Mouse (Mus musculus): Measurements from ENCODE around the gene Pla2g3. TPM values are rescaled to one million over a fixed set of nuclear protein-coding genes. Genes with fewer than 3 reads are reported as not detected.

The Pla2g3 gene
- not detected for total RNA-seq (2021)
- long read RNA-seq, experiment 1 = 0 reads
- long read RNA-seq, experiment 2, partial matches to known transcripts = 0 of 1 reads
- long read RNA-seq, experiment 2, other reads (novel, unspliced or antisense) = 1 of 1 reads

- no peak for TF ChIP-seq CTCF (IDR thresholded peaks at IDR 0.05)
- H3K27ac ChIP-seq = no peak within 1 kb of the TSS
- DNase-seq = no peak
- no peak within 1 kb of the TSS for H3K4me3 ChIP-seq
- intact Hi-C loops (cut with DNase I) = no loop called here
Observed at GRCm38 (mm10) chr11:3487952-3488570, at the start of gene Pla2g3. Gene Pla2g3 (plus strand): TSS chr11:3488284.

- intact Hi-C loops (cut with DNase I) = no loop called here
- Histone ChIP-seq H3K4me3 (no peak overlapping the region), H3K27ac (peak overlapping the region; percentile 40)
- DNase-seq = peak; percentile 68
- no peak for TF ChIP-seq CTCF (IDR thresholded peaks at IDR 0.05)
Observed at GRCm38 (mm10) chr11:3441696-3442443, 46.2 kb upstream of the Pla2g3 start.

GRCm38 (mm10) chr11:3442677-3443076 is 45.4 kb upstream of the Pla2g3 start:
- H3K27ac ChIP-seq = peak overlapping the region; percentile 40; the same call in 1 of the 2 replicates
- intact Hi-C loops (cut with DNase I) = no loop called here
- H3K4me3 ChIP-seq = no peak overlapping the region
- TF ChIP-seq CTCF (IDR thresholded peaks at IDR 0.05) = no peak
- DNase-seq = no peak

GRCm38 (mm10) chr11:3443091-3443490 is 45.0 kb upstream of the Pla2g3 start:
- no peak for DNase-seq
- H3K4me3 ChIP-seq = no peak overlapping the region
- intact Hi-C loops (cut with DNase I) = no loop called here
- TF ChIP-seq CTCF (IDR thresholded peaks at IDR 0.05) = no peak
- no peak overlapping the region; the same call in 1 of the 2 replicates for H3K27ac ChIP-seq

- intact Hi-C loops (cut with DNase I) = no loop called here
- no peak for DNase-seq
- Histone ChIP-seq H3K4me3 (no peak overlapping the region), H3K27ac (no peak overlapping the region)
- TF ChIP-seq CTCF (IDR thresholded peaks at IDR 0.05) = no peak
Observed at GRCm38 (mm10) chr11:3444875-3445274, 43.2 kb upstream of the Pla2g3 start.

GRCm38 (mm10) chr11:3451701-3452163 is 36.4 kb upstream of the Pla2g3 start:
- DNase-seq = peak; percentile 69
- intact Hi-C loops (cut with DNase I) = loop anchor here (2.0 kb wide), 2 partner anchors 43 to 65 kb away; partner anchors contain the start of gene Limk2
- H3K27ac ChIP-seq = peak overlapping the region; percentile 97
- TF ChIP-seq CTCF (IDR thresholded peaks at IDR 0.05) = no peak
- H3K4me3 ChIP-seq = peak overlapping the region; percentile 92

GRCm38 (mm10) chr11:3452167-3452639 is 35.9 kb upstream of the Pla2g3 start, which contains the start of gene Rnf185:
Gene Rnf185 (minus strand): TSS chr11:3452363.
- TF ChIP-seq CTCF (IDR thresholded peaks at IDR 0.05) = peak; percentile 14; the same call in 1 of the 2 replicates
- peak within 1 kb of the TSS; percentile 92 for H3K4me3 ChIP-seq
- peak within 1 kb of the TSS; percentile 97 for H3K27ac ChIP-seq
- peak; percentile 96 for DNase-seq
- intact Hi-C loops (cut with DNase I) = loop anchor here (2.0 kb wide), 1 partner anchor 43 kb away; the partner anchor contains the start of gene Limk2

- Histone ChIP-seq H3K4me3 (peak overlapping the region; percentile 92), H3K27ac (peak overlapping the region; percentile 97)
- intact Hi-C loops (cut with DNase I) = loop anchor here (2.0 kb wide), 1 partner anchor 44 kb away; the partner anchor contains the start of gene Limk2
- no peak for TF ChIP-seq CTCF (IDR thresholded peaks at IDR 0.05)
- peak; percentile 24 for DNase-seq
Observed at GRCm38 (mm10) chr11:3452769-3453168, 35.3 kb upstream of the Pla2g3 start.

- intact Hi-C loops (cut with DNase I) = loop anchor here (2.0 kb wide), 1 partner anchor 45 kb away; the partner anchor contains the start of gene Limk2
- H3K4me3 ChIP-seq = peak overlapping the region; percentile 92
- H3K27ac ChIP-seq = peak overlapping the region; percentile 97; the same call in 1 of the 2 replicates
- peak; percentile 35; the same call in 1 of the 2 replicates for TF ChIP-seq CTCF (IDR thresholded peaks at IDR 0.05)
- DNase-seq = peak; percentile 41
Observed at GRCm38 (mm10) chr11:3453467-3453866, 34.6 kb upstream of the Pla2g3 start.

- no peak for DNase-seq
- no peak for TF ChIP-seq CTCF (IDR thresholded peaks at IDR 0.05)
- H3K27ac ChIP-seq = no peak overlapping the region
- intact Hi-C loops (cut with DNase I) = no loop called here
- no peak overlapping the region for H3K4me3 ChIP-seq
Observed at GRCm38 (mm10) chr11:3454506-3454905, 33.6 kb upstream of the Pla2g3 start.

GRCm38 (mm10) chr11:3456354-3456753 is 31.7 kb upstream of the Pla2g3 start:
- peak; percentile 81 for TF ChIP-seq CTCF (IDR thresholded peaks at IDR 0.05)
- Histone ChIP-seq H3K4me3 (no peak overlapping the region), H3K27ac (no peak overlapping the region)
- DNase-seq = peak; percentile 68
- intact Hi-C loops (cut with DNase I) = no loop called here

- intact Hi-C loops (cut with DNase I) = no loop called here
- Histone ChIP-seq H3K27ac (no peak overlapping the region), H3K4me3 (no peak overlapping the region)
- TF ChIP-seq CTCF (IDR thresholded peaks at IDR 0.05) = no peak
- no peak for DNase-seq
Observed at GRCm38 (mm10) chr11:3458428-3459104, 29.5 kb upstream of the Pla2g3 start.
